Mouse (Mus musculus): Measurements from ENCODE around the gene Taf1c. TPM values are rescaled to one million over a fixed set of nuclear protein-coding genes. Genes with fewer than 3 reads are reported as not detected.
A peak's percentile ranks its signal among the peaks of the same experiment; 100 is the strongest.

The Taf1c gene
- polyA plus RNA-seq, 3 experiments from 2014 or later, result 8.3 to 14.8 (median 13.3) TPM

DNA sequence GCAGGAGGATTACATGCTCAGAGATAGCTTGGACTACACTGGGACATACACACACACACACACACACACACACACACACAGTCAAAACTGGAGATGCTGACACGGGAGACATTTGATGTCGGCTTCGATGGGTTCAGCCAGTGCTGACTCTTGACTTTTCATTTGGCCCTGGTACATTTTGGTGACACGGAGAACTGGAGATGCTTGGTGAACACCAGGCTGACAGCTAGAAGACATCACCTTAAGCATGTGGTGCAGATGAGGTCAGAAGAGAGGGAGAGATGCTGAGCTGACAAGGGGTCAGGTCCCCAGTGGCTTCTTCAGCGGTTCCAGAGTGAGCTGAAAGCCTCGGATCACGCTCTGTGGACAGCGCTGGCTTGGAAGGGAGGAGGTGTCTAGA is 18.0 kb upstream of the Taf1c start:
- no peak for ATAC-seq

DNA sequence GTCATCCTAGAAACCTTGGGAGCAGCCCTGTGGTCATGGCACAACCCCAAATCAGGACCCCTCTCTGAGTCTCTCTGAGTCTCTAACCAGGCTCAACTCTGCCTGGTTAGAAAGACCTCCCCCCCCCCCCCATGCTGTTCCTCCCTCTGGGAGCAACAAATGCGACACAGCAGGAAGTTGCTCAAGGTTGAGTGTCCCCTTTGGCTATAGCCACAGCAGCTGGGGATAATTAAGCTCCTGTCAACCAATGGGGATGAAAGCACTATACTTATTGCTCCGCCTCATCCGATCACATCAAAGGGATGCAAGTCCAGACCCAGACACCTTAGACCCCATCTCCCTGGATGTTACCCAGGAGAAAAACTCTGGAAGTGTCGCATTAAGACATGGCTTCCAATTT is 17.5 kb upstream of the Taf1c start:
- ATAC-seq, result no peak

DNA sequence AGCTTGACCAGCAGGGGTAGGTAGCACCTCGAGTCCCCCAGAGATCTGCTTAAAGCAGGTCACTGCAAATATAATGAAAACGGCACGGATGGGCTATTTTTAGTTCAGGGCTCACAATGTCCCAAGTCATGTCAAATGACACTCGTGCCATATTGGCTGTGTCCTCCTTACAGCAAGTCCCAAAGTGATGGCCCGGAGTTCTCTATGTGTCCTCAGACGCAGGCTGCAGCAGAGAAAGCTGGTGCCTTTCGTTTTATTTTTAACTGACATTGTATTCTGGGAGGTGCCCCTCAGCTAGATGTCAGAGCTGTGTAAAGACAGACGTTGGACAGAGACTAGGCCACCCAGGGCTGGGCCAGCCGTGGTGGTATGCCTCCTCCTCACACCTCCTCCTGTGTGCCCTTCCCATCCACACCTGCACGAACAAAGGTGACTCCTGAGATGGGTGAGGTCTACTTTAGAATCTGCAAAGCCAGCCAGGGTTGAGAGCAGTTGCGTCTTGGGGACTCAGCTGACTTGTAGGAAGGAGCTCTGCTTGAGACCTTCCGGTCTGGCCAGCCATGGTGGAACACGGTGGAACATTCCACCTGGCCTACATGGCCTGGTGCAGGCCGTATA is 15.9 kb upstream of the Taf1c start:
- ATAC-seq, result no peak

DNA sequence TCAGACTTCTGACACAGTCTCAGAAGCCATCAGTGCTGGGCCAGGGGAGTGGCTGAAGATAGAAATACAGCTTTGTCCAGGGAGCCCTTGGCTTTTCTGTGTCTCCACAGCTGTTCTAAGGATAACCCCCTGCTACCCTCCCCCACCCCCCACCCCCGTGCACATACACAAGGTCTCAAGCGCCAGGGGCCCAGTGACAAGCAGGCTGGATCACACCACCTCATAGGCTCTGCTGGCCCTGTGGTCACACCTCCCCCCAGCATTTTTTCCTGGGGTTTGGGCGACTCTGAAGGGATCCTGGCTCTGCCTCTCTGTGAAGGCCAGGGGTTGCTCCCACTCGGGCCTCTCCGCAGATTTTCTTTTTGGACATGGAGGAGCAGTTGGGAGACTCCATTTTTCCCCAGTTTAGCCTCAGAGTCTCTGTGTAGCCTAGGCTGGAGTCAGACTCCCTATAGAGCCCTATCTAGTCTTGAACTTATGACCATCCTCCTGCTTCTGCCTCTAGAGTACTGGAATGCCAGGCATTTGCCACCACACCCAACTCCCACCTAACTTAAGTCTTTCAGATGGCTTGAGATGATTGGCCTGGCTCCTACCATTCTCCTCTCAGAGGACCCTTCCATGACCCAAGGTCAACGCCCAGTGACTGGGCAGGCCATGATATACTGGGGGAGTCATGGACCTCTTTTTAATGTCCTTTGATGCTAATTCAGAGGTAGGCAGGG is 15.3 kb upstream of the Taf1c start:
- ATAC-seq, result no peak

DNA sequence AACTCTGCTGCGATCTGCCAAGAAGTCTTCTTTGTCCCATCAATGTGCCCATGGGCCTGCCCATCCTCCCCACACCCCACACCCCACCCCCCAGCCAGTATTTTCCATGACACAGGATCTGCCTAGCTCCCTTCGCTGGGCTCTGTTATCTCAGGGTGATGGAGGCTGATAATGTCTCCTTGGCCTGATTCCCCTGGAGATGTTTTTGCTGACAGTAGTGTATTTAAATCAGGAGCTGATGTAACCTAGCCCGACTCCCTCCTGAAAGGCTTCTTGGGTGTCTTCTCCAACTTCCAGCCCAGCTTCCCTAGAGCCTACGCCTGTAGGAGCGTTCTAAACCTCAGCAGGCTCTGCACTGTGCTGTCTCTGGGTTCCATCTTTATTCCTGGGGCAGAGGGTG is 13.9 kb upstream of the Taf1c start:
- no peak for ATAC-seq

DNA sequence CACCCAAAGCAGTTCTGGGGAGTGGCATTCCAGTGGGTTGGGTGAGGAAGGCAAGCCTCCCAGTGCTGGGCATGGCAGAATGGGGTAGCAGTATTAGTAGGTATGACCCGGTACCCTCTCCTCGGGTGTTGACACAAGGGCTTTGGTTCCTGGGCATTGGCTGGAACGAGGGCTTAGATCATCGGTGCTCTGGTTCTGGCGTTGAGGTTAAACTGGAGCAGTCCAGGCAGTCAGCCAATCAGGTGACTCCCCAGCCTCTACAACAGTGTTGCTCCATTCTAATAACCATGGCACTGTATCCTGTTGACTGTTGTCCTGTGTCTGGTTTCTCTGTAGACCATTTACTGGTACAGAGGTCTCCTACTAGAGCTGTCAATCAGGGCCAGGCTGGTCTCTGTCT is 12.6 kb upstream of the Taf1c start:
- no peak for ATAC-seq

DNA sequence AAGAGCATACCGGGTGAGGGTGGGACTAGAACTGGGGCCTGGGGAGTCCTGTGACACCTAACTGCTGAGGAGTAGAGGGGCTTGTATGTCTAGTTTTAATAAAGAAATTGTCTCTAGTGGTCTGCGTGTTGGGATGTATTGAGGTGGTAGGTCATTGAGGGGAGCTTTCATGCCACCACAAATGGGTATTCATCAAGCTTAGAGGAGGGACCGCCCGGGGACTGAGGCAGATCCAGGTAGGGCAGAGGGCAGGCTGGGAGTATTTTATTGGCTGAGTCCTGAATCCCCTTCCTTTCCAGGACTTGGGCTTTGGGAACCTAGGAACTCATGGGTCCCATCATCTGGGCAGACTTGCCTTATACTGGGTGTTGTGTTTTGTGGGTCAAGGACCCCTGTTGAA is 11.8 kb upstream of the Taf1c start:
- ATAC-seq, result no peak

DNA sequence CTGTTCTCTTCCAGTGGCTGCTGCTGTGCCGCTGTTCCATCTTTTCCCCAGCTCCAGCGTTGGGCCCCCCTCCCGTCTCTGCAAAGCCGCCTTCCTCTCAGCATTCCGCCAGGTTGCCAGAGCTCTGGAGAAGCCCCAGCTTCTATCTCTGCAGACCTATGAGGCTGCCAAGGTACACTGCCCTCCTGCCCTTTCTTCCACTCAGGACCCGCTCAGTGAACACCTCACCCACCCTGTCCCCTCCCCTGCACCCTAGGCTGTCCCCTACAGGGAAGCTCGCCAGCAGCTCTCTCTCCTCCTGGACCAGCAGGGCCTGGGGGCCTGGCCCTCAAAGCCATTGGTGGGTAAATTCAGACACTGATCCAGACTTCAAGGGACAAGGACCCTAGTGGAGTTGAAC is 11.3 kb upstream of the Taf1c start:
- ATAC-seq, result no peak

DNA sequence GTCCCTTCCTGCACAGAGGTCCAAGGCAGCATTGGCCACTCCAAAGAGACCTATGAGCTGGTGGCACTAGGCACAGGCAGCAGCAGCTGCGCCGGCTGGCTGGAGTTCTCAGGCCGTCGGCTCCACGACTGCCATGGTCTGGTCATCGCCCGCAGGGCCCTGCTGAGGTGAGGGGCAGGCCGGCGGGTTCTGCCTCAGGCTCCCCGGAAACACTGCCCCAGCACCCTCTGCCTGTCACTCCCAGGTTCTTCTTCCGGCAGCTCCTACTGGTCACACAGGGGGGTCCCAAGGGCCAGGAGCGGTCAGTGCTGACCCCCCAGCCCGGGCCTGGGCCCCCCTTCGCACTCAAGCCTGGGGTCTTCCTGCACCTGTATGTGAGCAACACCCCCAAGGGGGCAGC is 10.1 kb upstream of the Taf1c start:
- no peak for ATAC-seq

DNA sequence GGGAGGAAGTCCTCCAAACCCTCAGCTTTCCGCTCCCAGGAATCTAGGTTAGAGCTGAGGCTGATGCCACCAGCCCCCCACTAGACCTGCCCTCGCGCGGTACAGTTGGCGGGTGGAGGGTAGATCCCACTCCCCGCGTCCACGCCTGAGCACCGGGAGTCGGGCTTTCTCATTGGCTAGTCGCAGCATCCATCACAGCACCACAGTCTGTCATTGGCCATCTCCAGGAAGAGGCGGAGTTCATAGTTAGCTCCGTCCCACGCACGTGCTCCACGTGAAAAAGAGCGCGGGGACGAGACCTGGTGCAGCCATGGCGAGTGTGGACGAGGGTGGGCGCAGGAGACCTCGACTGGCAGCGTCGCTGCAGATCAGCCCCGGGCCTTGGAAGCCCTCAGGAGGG is 7.4 kb upstream of the Taf1c start, which contains the start of gene Adad2:
Gene Adad2, plus strand, starts transcription at position 277 of the 400 bp plus-strand sequence.
- ATAC-seq, result no peak

DNA sequence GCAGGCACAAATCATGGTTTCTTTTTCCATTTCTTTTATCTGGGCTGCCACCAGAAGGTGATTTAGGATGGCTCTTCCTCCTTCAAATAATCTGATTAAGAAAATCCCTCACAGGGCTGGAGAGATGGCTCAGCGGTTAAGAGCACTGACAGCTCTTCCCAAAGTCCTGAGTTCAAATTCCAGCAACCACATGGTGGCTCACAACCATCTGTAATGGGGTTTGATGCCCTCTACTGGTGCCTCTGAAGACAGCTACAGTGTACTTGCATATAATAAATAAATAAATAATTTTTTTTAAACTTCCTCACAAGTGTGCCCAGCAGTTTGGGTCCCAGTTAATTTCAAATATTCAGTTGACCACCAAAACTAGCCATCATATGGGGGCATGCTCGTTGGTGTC is 1.2 kb upstream of the Taf1c start:
- no peak for ATAC-seq

DNA sequence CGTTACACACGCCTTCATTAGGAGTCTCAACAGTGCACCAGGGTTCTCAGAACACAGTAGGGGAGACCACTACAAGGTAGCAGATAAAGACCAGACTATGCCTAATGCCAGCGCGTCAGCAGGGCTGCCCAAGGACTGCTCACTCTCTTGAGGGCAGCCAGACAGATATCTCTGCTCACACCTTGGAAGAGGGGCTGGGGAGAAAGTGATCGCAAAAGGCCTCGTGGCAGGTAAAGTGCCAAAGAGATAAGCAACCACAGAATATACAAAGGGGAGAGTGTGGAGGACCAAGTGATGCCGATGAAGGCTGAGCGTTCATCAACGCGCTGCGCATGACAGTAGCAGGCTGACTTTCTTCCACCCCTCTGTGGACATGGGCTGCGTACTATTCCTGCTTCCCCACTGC is 621 bp downstream of the Taf1c start:
- ATAC-seq, result no peak

DNA sequence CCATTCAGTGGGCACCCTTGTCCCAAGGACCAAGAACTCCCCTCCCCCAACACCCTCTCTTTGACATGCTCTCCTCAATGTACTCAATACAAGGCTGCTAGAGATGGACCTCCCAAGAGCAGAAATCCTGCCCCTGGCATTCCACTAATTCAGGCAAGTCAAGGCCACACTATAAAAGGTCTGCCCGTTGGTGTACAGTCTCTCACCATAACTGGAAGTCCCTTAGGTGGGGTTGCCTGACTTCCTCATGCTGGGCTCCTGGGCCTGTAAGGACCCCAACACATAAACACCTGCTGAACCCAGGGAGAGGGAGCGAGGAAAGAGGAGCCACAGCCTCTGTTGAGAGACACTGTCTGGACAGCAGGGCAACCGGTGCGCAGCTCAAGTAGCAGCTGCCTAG is 1.3 kb downstream of the Taf1c start:
- no peak for ATAC-seq

DNA sequence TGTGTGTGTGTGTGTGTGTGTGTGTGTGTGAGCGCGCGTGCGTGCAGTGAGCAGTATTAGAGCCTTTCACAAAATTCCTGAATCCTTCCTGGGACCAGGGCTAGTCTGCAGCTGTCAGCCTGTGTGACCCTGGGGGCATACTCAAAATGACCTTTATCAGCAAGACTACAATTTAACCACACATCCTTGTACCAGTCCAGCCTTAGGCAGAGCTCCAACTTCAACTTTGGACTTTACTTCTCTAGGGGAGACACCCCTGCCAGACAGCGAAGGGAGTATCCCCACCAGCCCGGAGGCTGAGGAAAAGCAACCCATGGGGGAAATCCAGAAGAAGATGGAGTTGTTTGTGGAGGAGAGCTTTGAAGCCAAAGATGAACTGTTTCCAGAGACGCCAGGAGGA is 13.6 kb downstream of the Taf1c start:
- no peak for ATAC-seq

DNA sequence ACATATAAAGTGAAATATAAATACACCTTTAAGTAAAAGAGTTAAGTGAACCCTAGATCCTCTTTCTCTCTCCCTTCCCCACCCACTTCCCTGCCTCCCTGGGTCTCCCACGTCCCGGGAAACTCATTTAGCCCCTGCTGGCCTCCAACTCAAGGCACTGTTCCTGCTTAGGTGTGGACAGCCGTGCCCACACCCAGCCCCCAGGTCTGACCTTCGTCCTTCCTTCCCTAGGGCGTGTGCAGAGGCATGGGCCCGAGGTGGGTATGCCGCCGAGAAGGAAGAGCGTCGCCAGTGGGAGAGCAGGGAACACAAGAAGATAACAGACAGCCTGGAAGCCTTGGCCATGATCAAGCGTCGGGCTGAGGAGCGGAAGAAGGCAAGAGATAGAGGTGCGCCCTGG is 14.7 kb downstream of the Taf1c start:
- ATAC-seq, result no peak

DNA sequence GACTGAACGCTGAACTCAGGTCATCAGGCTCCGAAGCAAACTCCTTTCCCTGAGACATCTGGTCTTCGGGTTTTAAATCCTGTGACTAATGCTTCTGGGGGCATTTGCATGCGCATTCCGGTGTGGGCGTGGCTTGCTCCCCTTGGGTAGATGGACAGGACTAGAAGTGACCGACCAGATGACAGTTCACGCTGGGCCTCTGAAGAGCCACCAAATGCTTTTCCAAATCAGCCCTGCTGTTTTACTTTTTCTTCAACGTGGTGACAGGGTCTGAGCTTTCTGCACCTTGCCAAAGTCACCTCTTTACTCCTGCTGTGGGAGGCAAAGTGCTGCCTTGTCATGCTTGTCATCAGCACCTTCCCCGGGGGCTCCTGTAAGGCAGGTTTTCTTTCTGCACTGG is 16.2 kb downstream of the Taf1c start:
- no peak for ATAC-seq

DNA sequence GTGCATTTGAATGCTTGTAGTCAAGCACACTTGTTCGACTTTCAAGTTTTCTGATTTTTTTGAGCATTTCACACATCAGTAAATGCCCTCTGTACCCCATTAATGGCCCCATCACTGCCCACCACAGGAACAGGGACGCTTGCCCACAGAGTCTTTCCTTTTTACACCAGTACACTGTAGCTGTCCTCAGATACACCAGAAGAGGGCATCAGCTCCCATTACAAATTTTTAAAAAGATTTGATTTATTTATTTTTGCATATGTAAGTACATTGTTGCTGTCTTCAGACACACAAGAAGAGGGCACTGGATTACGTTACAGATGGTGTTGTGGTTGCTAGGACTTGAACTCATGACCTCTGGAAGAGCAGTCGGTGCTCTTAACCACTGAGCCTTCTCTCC is 16.7 kb downstream of the Taf1c start:
- no peak for ATAC-seq

DNA sequence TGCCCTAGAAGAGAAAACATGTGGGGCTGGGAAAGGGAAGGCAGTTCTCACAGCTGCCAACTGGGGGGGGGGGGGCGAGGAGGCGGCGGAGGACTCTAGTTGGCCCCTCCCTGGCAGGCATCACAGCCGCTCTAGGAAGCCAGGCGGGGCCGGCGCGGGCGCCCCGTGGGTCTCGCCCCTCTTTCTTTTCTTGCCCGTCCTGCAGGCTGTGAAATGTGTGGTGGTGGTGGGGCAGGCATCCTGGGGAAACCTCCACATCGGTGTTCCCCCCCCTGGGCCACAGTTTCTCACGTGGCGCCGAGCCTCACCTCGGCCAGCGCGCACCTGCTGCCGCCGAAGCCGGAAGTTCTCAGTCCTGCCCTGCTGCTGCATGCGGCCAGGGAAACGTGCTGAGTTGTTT is 19.1 kb downstream of the Taf1c start:
- peak; percentile 92 for ATAC-seq

DNA sequence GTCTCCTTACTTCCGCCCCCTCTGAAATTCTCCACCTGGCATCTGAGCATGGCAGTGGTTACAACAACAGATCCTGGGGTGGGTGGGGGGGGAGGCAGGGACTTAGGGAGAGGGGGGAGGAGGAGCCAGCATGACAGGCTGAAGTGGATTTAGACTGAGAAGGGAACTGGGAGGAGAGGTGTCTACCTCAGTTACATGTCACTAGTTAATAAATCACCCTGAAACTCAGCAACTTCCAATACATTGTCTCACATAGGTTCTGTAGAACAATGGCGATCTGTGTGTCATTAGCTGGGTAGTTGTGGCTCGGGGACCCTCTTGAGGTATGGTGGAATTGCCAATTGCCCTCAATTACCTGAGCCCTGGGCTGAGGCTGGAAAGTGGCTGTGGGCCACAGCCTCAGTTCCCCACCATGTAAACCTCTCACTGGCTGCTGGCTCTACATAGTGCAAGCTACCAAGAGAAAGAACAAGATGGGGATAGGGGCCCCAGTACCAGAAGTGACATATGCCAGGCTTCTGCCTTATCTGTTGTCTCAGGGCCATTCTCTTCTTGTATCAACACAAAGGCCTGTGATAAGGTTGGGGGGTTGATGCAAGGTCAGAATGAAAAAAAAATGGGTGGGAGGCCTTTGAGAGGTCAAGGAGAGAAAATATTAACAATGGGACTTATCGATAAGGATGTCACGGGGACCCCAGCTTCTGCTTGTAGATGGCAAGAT is 24.4 kb downstream of the Taf1c start:
- no peak for ATAC-seq

DNA sequence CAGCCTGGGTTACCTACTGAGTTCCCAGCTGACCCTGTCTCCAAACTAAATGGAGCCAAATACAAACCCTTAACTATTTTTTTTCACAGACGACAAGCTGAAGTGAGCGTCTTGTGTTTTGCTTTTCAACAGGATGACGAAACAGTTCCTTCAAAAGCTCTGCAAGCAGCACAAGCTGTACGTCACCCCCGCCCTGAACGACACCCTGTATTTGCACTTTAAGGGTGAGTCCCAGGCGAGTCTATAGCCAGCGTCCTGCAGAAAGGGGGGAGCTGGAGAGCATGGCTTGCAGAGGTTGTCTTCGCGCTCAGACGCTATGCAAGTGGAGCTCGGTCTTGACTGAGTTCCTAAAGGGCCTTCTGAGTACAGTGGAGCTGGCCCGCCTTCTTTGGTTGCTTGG is 25.9 kb downstream of the Taf1c start:
- ATAC-seq, result no peak

DNA sequence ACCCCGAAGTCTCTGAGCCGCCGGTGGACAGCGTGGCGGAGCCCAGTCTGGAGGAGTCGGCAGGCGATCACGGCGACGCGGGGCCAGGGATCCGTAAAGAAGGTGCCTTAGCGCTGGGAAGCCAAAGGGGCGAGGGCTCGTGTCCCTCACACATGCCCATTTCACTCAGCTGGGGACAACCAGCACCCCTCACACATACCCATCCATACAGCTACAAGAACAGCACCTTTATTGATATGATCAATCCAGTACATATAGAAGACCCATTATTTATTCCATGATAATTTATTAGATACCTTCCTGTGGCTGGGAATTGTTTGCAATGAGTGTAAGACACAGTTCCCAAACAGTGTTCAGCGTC is 29.7 kb downstream of the Taf1c start:
- ATAC-seq, result no peak

DNA sequence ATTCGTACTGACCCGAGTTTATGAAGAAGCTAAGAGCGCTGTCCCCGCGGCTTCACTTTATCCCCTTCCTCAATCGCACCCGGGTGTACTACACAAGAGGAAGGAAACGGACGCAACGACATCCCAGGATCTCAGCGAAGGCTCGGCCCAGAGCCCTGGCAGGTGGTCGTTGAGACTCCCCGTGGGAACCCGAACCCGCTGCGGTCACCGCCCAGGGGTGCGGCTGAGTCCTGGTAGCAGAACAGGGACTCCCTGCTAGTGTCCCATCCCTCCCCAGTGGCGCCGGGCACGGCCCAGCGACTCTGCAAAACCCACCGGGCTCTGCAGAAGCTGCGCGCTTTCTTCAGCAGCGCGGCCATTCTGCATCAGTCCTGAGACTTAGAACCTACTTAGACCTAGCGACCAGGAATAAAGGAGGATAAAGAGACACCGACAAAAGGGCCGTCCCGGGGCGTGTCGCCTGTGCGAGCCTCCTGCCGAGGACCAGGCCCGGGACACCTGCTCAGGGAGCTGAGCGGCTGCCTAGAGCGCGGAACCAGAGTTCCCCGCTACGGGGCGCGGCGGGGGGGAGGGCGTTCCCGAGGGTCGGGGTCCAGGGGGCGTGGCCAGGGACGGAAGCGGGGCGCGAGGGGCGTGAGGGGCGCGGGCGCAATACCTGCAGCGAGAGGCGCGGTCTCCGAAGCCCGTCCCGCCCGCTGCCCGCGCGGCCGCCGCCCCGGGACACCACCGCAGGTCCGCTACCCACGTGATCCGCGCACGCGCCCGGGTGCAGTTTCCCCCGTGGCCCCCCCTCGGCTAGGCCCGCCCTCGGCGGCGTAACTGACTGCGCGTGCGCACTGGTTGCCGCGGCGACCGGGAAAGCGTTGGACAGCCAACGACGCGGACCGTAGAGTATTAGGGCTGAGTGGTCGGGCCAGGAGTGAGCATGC is 30.3 kb downstream of the Taf1c start, which contains the start of the genes Hsdl1 and Dnaaf1:
Gene Hsdl1, minus strand, starts transcription at position 747 of the 929 bp plus-strand sequence.
Gene Dnaaf1, plus strand, starts transcription at position 799 of the 929 bp plus-strand sequence.
- peak; percentile 69 for ATAC-seq

DNA sequence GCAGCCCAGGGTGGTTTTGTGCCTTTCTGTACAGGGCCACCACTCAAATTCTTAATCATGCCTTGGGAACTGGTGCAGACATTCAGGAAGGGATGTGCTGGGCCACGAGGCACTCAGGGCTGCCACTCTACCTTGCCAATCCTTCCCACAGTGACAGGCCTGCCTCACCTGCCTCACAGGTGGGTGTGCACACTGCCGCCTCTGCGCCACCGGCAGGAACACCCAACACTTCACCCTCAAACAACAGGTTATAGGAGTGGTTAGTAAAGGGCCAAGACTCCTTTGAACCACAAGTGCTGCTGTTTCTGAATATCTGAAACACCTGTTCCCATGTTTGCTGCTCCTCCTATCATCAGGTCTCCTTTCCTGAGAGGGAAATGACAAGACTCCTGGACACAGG is 32.6 kb downstream of the Taf1c start:
- ATAC-seq, result no peak
